Mouse (Mus musculus) stomach, embryonic 16.5 days (tissue): ENCODE measurements around the gene Otud1. TPM values are rescaled to one million over a fixed set of nuclear protein-coding genes. Genes with fewer than 3 reads are reported as not detected.

ENCODE experiments used
- ATAC-seq: fragments of 200-750 bp; cut with Nextera tagmentation; 2 replicates; pipeline ENCODE4 v1.8.0; 2017; ENCODE audit warnings: moderate number of reproducible peaks, moderate TSS enrichment; ENCODE audit not compliant: insufficient read depth, low FRiP score
- H3K27ac ChIP-seq: fragments of 300-500 bp; sonication (generic); 2 replicates; pipeline ENCODE4 v1.5.1; 2014; ENCODE audit warnings: low read length
- H3K27me3 ChIP-seq: fragments of 300-500 bp; sonication (generic); 2 replicates; pipeline ENCODE4 v1.6.1; 2014; ENCODE audit warnings: low read length, control low read depth, mixed read lengths; ENCODE audit not compliant: control insufficient read depth, insufficient read depth
- H3K36me3 ChIP-seq: fragments of 300-500 bp; sonication (generic); 2 replicates; pipeline ENCODE4 v1.6.1; 2014; ENCODE audit warnings: low read length; ENCODE audit not compliant: control insufficient read depth, insufficient read depth
- H3K4me1 ChIP-seq: fragments of 300-500 bp; sonication (generic); 2 replicates; pipeline ENCODE4 v1.6.1; 2014; ENCODE audit warnings: low read length, control low read depth, mixed read lengths; ENCODE audit not compliant: control insufficient read depth, insufficient read depth
- H3K4me2 ChIP-seq: fragments of 300-500 bp; sonication (generic); 2 replicates; pipeline ENCODE4 v1.6.1; 2014; ENCODE audit warnings: low read depth, low read length, mixed read lengths
- H3K4me3 ChIP-seq: fragments of 300-500 bp; sonication (generic); replicated peaks from 2 replicates; pipeline ENCODE4 v1.5.1; 2014; ENCODE audit warnings: mild to moderate bottlenecking, low read length
- H3K9ac ChIP-seq: fragments of 300-500 bp; sonication (generic); 2 replicates; pipeline ENCODE4 v1.6.1; 2014; ENCODE audit warnings: low read length
- H3K9me3 ChIP-seq: fragments of 300-500 bp; sonication (generic); replicated peaks from 2 replicates; pipeline ENCODE4 v1.6.1; 2016; ENCODE audit warnings: low read length, control low read depth; ENCODE audit not compliant: control insufficient read depth
- WGBS: fragments of 180-500 bp; shearing (Covaris S2); extraction: QIAGEN DNeasy Blood & Tissue Kit; methylation state at CpG from one replicate; pipeline ENCODE4 v1.1.7; 2014; 5-methylcytosine and 5-hydroxymethylcytosine counted together
- polyA plus RNA-seq: library from polyadenylated mRNA; unstranded; fragments of >200 nt; fragmentation: Nextera tagmentation; extraction: Ambion mirVana; gene quantifications from 2 replicates; pipeline ENCODE4 v1.2.1, GENCODE M21; 2015

Otud1 gene
- polyA plus RNA-seq, 1 experiment from 2014 or later, result 1.7 TPM

- Histone ChIP-seq H3K4me1 (no peaks in the 10 kb centered on the region), H3K4me3 (no peak overlapping the region), H3K9me3 (no peaks in the 10 kb centered on the region), H3K27me3 (no peaks in the 10 kb centered on the region), H3K4me2 (no peak overlapping the region), H3K27ac (peak overlapping the region; percentile 34; the same call in 1 of the 2 replicates), H3K9ac (no peak overlapping the region), H3K36me3 (no peaks in the 10 kb centered on the region)
- peak; percentile 74 for ATAC-seq
These were observed 45.6 kb downstream of the Otud1 start for GRCm38 (mm10) chr2:19703020-19703613.

- no peak overlapping the region for H3K9ac ChIP-seq
- no peak overlapping the region for H3K4me3 ChIP-seq
- no peaks in the 10 kb centered on the region for H3K9me3 ChIP-seq
- no peaks in the 10 kb centered on the region for H3K27me3 ChIP-seq
- no peak overlapping the region for H3K27ac ChIP-seq
- no peaks in the 10 kb centered on the region for H3K36me3 ChIP-seq
- no peaks in the 10 kb centered on the region for H3K4me1 ChIP-seq
- no peak for ATAC-seq
- no peak overlapping the region for H3K4me2 ChIP-seq
- WGBS, result 47% methylated on average over 4 of the region's 4 CpGs
These were observed 46.1 kb downstream of the Otud1 start for GRCm38 (mm10) chr2:19703670-19704069.

- H3K36me3 ChIP-seq, result no peaks in the 10 kb centered on the region
- peak; percentile 44; the same call in 1 of the 2 replicates for ATAC-seq
- no peaks in the 10 kb centered on the region for H3K9me3 ChIP-seq
- no peak overlapping the region for H3K4me3 ChIP-seq
- H3K9ac ChIP-seq, result no peak overlapping the region
- no peaks in the 10 kb centered on the region for H3K27me3 ChIP-seq
- H3K4me2 ChIP-seq, result no peak overlapping the region
- no peak overlapping the region for H3K27ac ChIP-seq
- H3K4me1 ChIP-seq, result no peaks in the 10 kb centered on the region
These were observed 46.7 kb downstream of the Otud1 start for GRCm38 (mm10) chr2:19704272-19704671.

- no peak overlapping the region for H3K27ac ChIP-seq
- H3K9ac ChIP-seq, result no peak overlapping the region
- H3K27me3 ChIP-seq, result no peaks in the 10 kb centered on the region
- no peaks in the 10 kb centered on the region for H3K36me3 ChIP-seq
- no peaks in the 10 kb centered on the region for H3K4me1 ChIP-seq
- no peak for ATAC-seq
- WGBS, result 84% methylated on average over 4 of the region's 4 CpGs
- no peak overlapping the region for H3K4me2 ChIP-seq
- H3K9me3 ChIP-seq, result no peaks in the 10 kb centered on the region
- H3K4me3 ChIP-seq, result no peak overlapping the region
These were observed 49.3 kb downstream of the Otud1 start for GRCm38 (mm10) chr2:19706886-19707285.

Other genes starting within 250 kb of the Otud1 start
- gene Ptf1a, start 212.1 kb upstream of the Otud1 start, polyA plus RNA-seq, result 11.5 and 17.1 TPM in 2 replicates
- 0.15 TPM in 1 of 2 replicates, not detected in the other for gene 4921504E06Rik, start 103.8 kb upstream of the Otud1 start, polyA plus RNA-seq